19 mouse cellular contexts compared by ENCODE assay signal in genomic region chr6:128599555-128599954, GRCm38 (mm10). TPM values are rescaled to one million over a fixed set of nuclear protein-coding genes. Genes with fewer than 3 reads are reported as not detected.
DNase-seq lines count a peak whose midpoint lies in the region; ATAC-seq and TF ChIP-seq lines count a peak whose summit lies in the region.
"Had no signal": no experiment of that assay in that cellular context is flagged by ENCODE, and none has a peak within 500 bp of the region (broad histone marks: within the 10 kb centered on the region; RNA-seq: fewer than 3 reads in every experiment).

No protein-coding gene starts in this region.

- no peaks in the 10 kb centered on the region for H3K27me3 ChIP-seq in heart, adult 2 months (ENCODE audit: control insufficient read depth, insufficient read depth, low read length)
- H3K27me3 ChIP-seq in liver, embryonic 14.5 days (ENCODE audit: control insufficient read depth, insufficient read depth, low read length): no peaks in the 10 kb centered on the region
- H3K27me3 ChIP-seq in liver, embryonic 11.5 days (replicated peaks; ENCODE audit: control insufficient read depth, insufficient read depth, low read length): no peaks in the 10 kb centered on the region
- no peaks in the 10 kb centered on the region for H3K27me3 ChIP-seq in CH12.LX (replicated peaks)
- no peaks in the 10 kb centered on the region for H3K27me3 ChIP-seq in hindbrain, embryonic 11.5 days (ENCODE audit: control insufficient read depth, insufficient read depth, low read length)
- H3K27me3 ChIP-seq: liver, embryonic 13.5 days; midbrain, embryonic 12.5 days had no signal

- H3K9ac ChIP-seq in heart, adult 2 months (ENCODE audit: low read depth, low read length): no peak overlapping the region
- H3K9ac ChIP-seq in liver, embryonic 14.5 days (replicated peaks): no peak overlapping the region
- H3K9ac ChIP-seq in liver, embryonic 11.5 days (ENCODE audit: low read depth, low read length): no peak overlapping the region
- no peak overlapping the region for H3K9ac ChIP-seq in CH12.LX (ENCODE audit: insufficient read depth, low read depth)
- no peak overlapping the region for H3K9ac ChIP-seq in hindbrain, embryonic 11.5 days (ENCODE audit: low read depth, low read length)
- H3K9ac ChIP-seq: hindbrain, embryonic 14.5 days; liver, embryonic 13.5 days; midbrain, embryonic 12.5 days had no signal

- dilution Hi-C loops in CH12.LX (cut with MboI; ENCODE audit: extremely low pct_ligation_motif_present, extremely low pct_unique_long_range_greater_than_20kb, low sequenced_read_pairs): no loop called here

- no peak for TF ChIP-seq POLR2A in heart, adult 2 months (IDR thresholded peaks at IDR 0.05; ENCODE audit: insufficient read depth, low read depth, low read length)
- no peak for TF ChIP-seq POLR2A in CH12.LX (IDR thresholded peaks at IDR 0.05; ENCODE audit: low read depth, low read length)

- no peaks in the 10 kb centered on the region for H3K79me2 ChIP-seq in heart, adult 2 months (replicated peaks; ENCODE audit: control insufficient read depth, insufficient read depth, low read length)
- H3K79me2 ChIP-seq in CH12.LX (replicated peaks; ENCODE audit: control insufficient read depth, extremely low read depth, insufficient read depth, poor library complexity, severe bottlenecking): no peaks in the 10 kb centered on the region

- H3K4me3 ChIP-seq in heart, adult 2 months: no peak overlapping the region
- H3K4me3 ChIP-seq in liver, embryonic 14.5 days (ENCODE audit: insufficient read depth in 1 of 2, low read depth in 2 of 2, low read length in 2 of 2): no peak overlapping the region
- H3K4me3 ChIP-seq in liver, embryonic 11.5 days (ENCODE audit: low read depth, low read length): no peak overlapping the region
- H3K4me3 ChIP-seq in CH12.LX (replicated peaks in 1 of 3; ENCODE audit: low read depth in 2 of 3, low read length in 2 of 3, poor library complexity in 1 of 3): no peak overlapping the region
- no peak overlapping the region for H3K4me3 ChIP-seq in hindbrain, embryonic 11.5 days (ENCODE audit: low read depth, low read length)
- H3K4me3 ChIP-seq: liver, embryonic 13.5 days; midbrain, embryonic 12.5 days had no signal

- peaks cover 1% of the 10 kb centered on the region; the same call in 1 of the 2 replicates for H3K4me1 ChIP-seq in heart, adult 2 months (ENCODE audit: control insufficient read depth, insufficient read depth, low read length)
- H3K4me1 ChIP-seq in liver, embryonic 14.5 days (replicated peaks; ENCODE audit: control insufficient read depth in 2 of 2, insufficient read depth in 2 of 2, low read length in 1 of 2): peaks cover 0 to 2% of the 10 kb centered on the region in 2 experiments; a peak in 1 of 4 replicates
- H3K4me1 ChIP-seq in liver, embryonic 11.5 days (replicated peaks; ENCODE audit: control insufficient read depth, insufficient read depth, low read length): no peaks in the 10 kb centered on the region
- peaks cover 2 to 12% of the 10 kb centered on the region in 2 experiments; a peak in 3 of 4 replicates for H3K4me1 ChIP-seq in CH12.LX (ENCODE audit: control insufficient read depth in 1 of 2, insufficient read depth in 2 of 2)
- H3K4me1 ChIP-seq in hindbrain, embryonic 11.5 days (replicated peaks; ENCODE audit: control insufficient read depth, insufficient read depth, low read length): no peaks in the 10 kb centered on the region
- H3K4me1 ChIP-seq: liver, embryonic 13.5 days had no signal

- TF ChIP-seq EP300 in heart, adult 2 months (IDR thresholded peaks at IDR 0.05; ENCODE audit: insufficient read depth, low read depth, low read length): no peak
- TF ChIP-seq EP300 in liver, embryonic 14.5 days (IDR thresholded peaks at IDR 0.05; ENCODE audit: low read depth): no peak
- no peak for TF ChIP-seq EP300 in CH12.LX (IDR thresholded peaks at IDR 0.05; ENCODE audit: low read length)

- TF ChIP-seq CTCF in heart, adult 2 months (IDR thresholded peaks at IDR 0.05): peak; percentile 49
- TF ChIP-seq CTCF in liver, embryonic 14.5 days (IDR thresholded peaks at IDR 0.05; ENCODE audit: low read depth): peak; percentile 33; the same call in 1 of the 2 replicates
- TF ChIP-seq CTCF in CH12.LX (conservative IDR thresholded peaks at IDR 0.05 in 1 of 2, IDR thresholded peaks at IDR 0.05 in 1 of 2; ENCODE audit: low read depth in 2 of 2, low read length in 2 of 2): peak; percentile 49 to 52; a peak in 3 of 4 replicates

- H3K27ac ChIP-seq in heart, adult 2 months: no peak overlapping the region
- H3K27ac ChIP-seq in liver, embryonic 14.5 days: no peak overlapping the region
- H3K27ac ChIP-seq in liver, embryonic 11.5 days (ENCODE audit: low read depth, low read length): no peak overlapping the region
- no peak overlapping the region for H3K27ac ChIP-seq in CH12.LX (ENCODE audit: insufficient read depth, low read depth)
- H3K27ac ChIP-seq in hindbrain, embryonic 11.5 days (ENCODE audit: low read depth, low read length): no peak overlapping the region
- H3K27ac ChIP-seq: hindbrain, embryonic 14.5 days; liver, embryonic 13.5 days; midbrain, embryonic 12.5 days had no signal

- peak; percentile 22 for TF ChIP-seq RAD21 in CH12.LX (IDR thresholded peaks at IDR 0.05; ENCODE audit: low read depth, low read length)

- in situ Hi-C loops in CH12.LX (cut with MboI; ENCODE audit: low pct_ligation_motif_present, low pct_unique_long_range_greater_than_20kb, low sequenced_read_pairs): no loop called here

- DNase-seq in heart, adult 2 months: no peak
- DNase-seq in heart, postnatal 25 days (ENCODE audit: low spot score): no peak
- no peak for DNase-seq in liver, embryonic 14.5 days (ENCODE audit: low read depth in 3 of 3, low spot score in 3 of 3)
- DNase-seq in liver, embryonic 11.5 days (ENCODE audit: low spot score): no peak
- no peak for DNase-seq in CH12.LX (ENCODE audit: extremely low read depth)
- DNase-seq in kidney, postnatal 36 days: peak; percentile 9 to 35
- DNase-seq in hindbrain, embryonic 11.5 days (ENCODE audit: low spot score): no peak
- no peak for DNase-seq in frontal cortex, postnatal 14 days (ENCODE audit: low spot score in 2 of 2)
- DNase-seq: adrenal gland, adult 2 months; cerebellum, postnatal 36 days; liver, embryonic 13.5 days; thymus, postnatal 14 days had no signal

- no peak overlapping the region for H3K4me2 ChIP-seq in liver, embryonic 14.5 days (ENCODE audit: low read depth)
- H3K4me2 ChIP-seq in liver, embryonic 11.5 days: no peak overlapping the region
- no peak overlapping the region for H3K4me2 ChIP-seq in CH12.LX (ENCODE audit: insufficient read depth, low read depth, poor library complexity, severe bottlenecking)
- no peak overlapping the region for H3K4me2 ChIP-seq in hindbrain, embryonic 11.5 days (replicated peaks; ENCODE audit: low read depth, low read length)
- H3K4me2 ChIP-seq: hindbrain, embryonic 14.5 days; liver, embryonic 13.5 days; midbrain, embryonic 12.5 days had no signal

- intact Hi-C loops in heart, adult 2 months (cut with DNase I): no loop called here
- intact Hi-C loops in heart, postnatal 25 days (cut with DNase I): no loop called here

- H3K9me3 ChIP-seq in liver, embryonic 14.5 days (ENCODE audit: control insufficient read depth, low read length): no peaks in the 10 kb centered on the region
- no peaks in the 10 kb centered on the region for H3K9me3 ChIP-seq in liver, embryonic 11.5 days (ENCODE audit: control insufficient read depth, low read length)
- H3K9me3 ChIP-seq in CH12.LX (replicated peaks; ENCODE audit: low read length): no peaks in the 10 kb centered on the region
- H3K9me3 ChIP-seq in hindbrain, embryonic 11.5 days (ENCODE audit: control insufficient read depth, low read length): no peaks in the 10 kb centered on the region
- H3K9me3 ChIP-seq: liver, embryonic 13.5 days; midbrain, embryonic 12.5 days had no signal

- WGBS in heart, adult 2 months: 64% methylated on average over 4 of the region's 4 CpGs
- WGBS in liver, embryonic 14.5 days (ENCODE audit: insufficient replicate concordance): 49% methylated on average over 4 of the region's 4 CpGs
- WGBS in liver, embryonic 11.5 days: 56% methylated on average over 4 of the region's 4 CpGs
- WGBS in hindbrain, embryonic 11.5 days: 61% methylated on average over 4 of the region's 4 CpGs

- ATAC-seq in liver, embryonic 14.5 days (ENCODE audit: insufficient read depth): no peak
- no peak for ATAC-seq in liver, embryonic 11.5 days (replicated peaks; ENCODE audit: low FRiP score)
- no peak for ATAC-seq in hindbrain, embryonic 11.5 days (ENCODE audit: low FRiP score)
- ATAC-seq: forebrain, embryonic 14.5 days had no signal

- no peaks in the 10 kb centered on the region for H3K36me3 ChIP-seq in heart, adult 2 months (ENCODE audit: control insufficient read depth, insufficient read depth, low read length)
- H3K36me3 ChIP-seq in liver, embryonic 14.5 days (replicated peaks; ENCODE audit: control insufficient read depth, insufficient read depth, low read depth): no peaks in the 10 kb centered on the region
- no peaks in the 10 kb centered on the region for H3K36me3 ChIP-seq in liver, embryonic 11.5 days (ENCODE audit: control insufficient read depth, insufficient read depth, low read length)
- H3K36me3 ChIP-seq in CH12.LX (replicated peaks in 1 of 2; ENCODE audit: control insufficient read depth in 1 of 2, insufficient read depth in 1 of 2, low read length in 1 of 2): no peaks in the 10 kb centered on the region
- H3K36me3 ChIP-seq in hindbrain, embryonic 11.5 days (ENCODE audit: control insufficient read depth, insufficient read depth, low read length): no peaks in the 10 kb centered on the region
- H3K36me3 ChIP-seq: liver, embryonic 13.5 days; midbrain, embryonic 12.5 days had no signal

RNA-seq across cellular contexts. Expression of gene A2ml1, which starts 18.1 kb away (rescaled TPM):
- total RNA-seq in heart, adult 2 months (2021): not detected
- 1.6 TPM in 1 of 2 replicates, not detected in the other for polyA plus RNA-seq in heart, adult 2 months (2012; rRNA removed)
- total RNA-seq in heart, postnatal 25 days (2021): not detected
- 4.0 and 7.9 TPM in 2 replicates for polyA plus RNA-seq in liver, embryonic 14.5 days (2012; rRNA removed)
- polyA plus RNA-seq in liver, embryonic 14.5 days (2014; fragmentation: Nextera tagmentation; extraction: Ambion mirVana): 12.7 and 13.1 TPM in 2 replicates
- 0.45 and 1.3 TPM in 2 replicates for polyA plus RNA-seq in liver, embryonic 11.5 days (2014; fragmentation: Nextera tagmentation; extraction: Ambion mirVana)
- total RNA-seq in CH12.LX (2012; rRNA removed): not detected in 2 replicates
- total RNA-seq in CH12.LX (2014; rRNA removed): not detected in 2 replicates
- not detected in 2 replicates for polyA plus RNA-seq in CH12.LX (2012; ENCODE audit: insufficient read length, low read depth)
- polyA plus RNA-seq in hindbrain, embryonic 11.5 days (2014; fragmentation: Nextera tagmentation; extraction: Ambion mirVana): not detected in 2 replicates
- total RNA-seq: adrenal gland, adult 2 months; gastrocnemius, postnatal 4 days had no signal
- polyA plus RNA-seq: adrenal gland, adult 2 months; midbrain, embryonic 12.5 days; neural tube, embryonic 11.5 days; spleen, adult 2 months had no signal

RNA-seq across cellular contexts. Expression of gene Klrb1a, which starts 23.8 kb away (rescaled TPM):
- not detected for total RNA-seq in heart, adult 2 months (2021)
- polyA plus RNA-seq in heart, adult 2 months (2012; rRNA removed): 0.20 and 0.59 TPM in 2 replicates
- not detected for total RNA-seq in heart, postnatal 25 days (2021)
- 0.03 and 0.11 TPM in 2 replicates for polyA plus RNA-seq in liver, embryonic 14.5 days (2012; rRNA removed)
- polyA plus RNA-seq in liver, embryonic 14.5 days (2014; fragmentation: Nextera tagmentation; extraction: Ambion mirVana): 0.14 and 0.55 TPM in 2 replicates
- polyA plus RNA-seq in liver, embryonic 11.5 days (2014; fragmentation: Nextera tagmentation; extraction: Ambion mirVana): 0.18 TPM in 1 of 2 replicates, not detected in the other
- total RNA-seq in CH12.LX (2012; rRNA removed) (not detected in 2 replicates), CH12.LX (2014; rRNA removed) (not detected in 2 replicates)
- polyA plus RNA-seq in CH12.LX (2012; ENCODE audit: insufficient read length, low read depth): not detected in 2 replicates
- polyA plus RNA-seq in hindbrain, embryonic 11.5 days (2014; fragmentation: Nextera tagmentation; extraction: Ambion mirVana): not detected in 2 replicates
- total RNA-seq: adrenal gland, adult 2 months; gastrocnemius, postnatal 4 days had no signal
- polyA plus RNA-seq: forebrain, embryonic 14.5 days; heart, embryonic 14.5 days; hindbrain, embryonic 14.5 days; midbrain, embryonic 12.5 days; neural tube, embryonic 11.5 days had no signal

Comparison
In these comparisons a context has a peak if more than half of its experiments do, and no peak if none do; other contexts are left out.
1. DNase-seq: peak in kidney, postnatal 36 days (2 of 2); none in heart, adult 2 months (0 of 2), heart, postnatal 25 days (single experiment), liver, embryonic 14.5 days (0 of 3), liver, embryonic 11.5 days (single experiment), CH12.LX (single experiment), hindbrain, embryonic 11.5 days (single experiment) and frontal cortex, postnatal 14 days (0 of 2).
2. Peak in every context shown above with its lines, with median percentiles within 50 percentile points of each other: CTCF ChIP-seq.